Mouse (Mus musculus): ENCODE data around the gene Oas1f. TPM values are rescaled to one million over a fixed set of nuclear protein-coding genes. Genes with fewer than 3 reads are reported as not detected.
"Not testable (repeated sequence)": the region's sequence is repeated elsewhere in the genome, so short reads cannot be mapped to it uniquely, and the experiment has no call there.

Gene Oas1f
- polyA plus RNA-seq, 1 experiment from 2014 or later = 0.53 TPM

DNA sequence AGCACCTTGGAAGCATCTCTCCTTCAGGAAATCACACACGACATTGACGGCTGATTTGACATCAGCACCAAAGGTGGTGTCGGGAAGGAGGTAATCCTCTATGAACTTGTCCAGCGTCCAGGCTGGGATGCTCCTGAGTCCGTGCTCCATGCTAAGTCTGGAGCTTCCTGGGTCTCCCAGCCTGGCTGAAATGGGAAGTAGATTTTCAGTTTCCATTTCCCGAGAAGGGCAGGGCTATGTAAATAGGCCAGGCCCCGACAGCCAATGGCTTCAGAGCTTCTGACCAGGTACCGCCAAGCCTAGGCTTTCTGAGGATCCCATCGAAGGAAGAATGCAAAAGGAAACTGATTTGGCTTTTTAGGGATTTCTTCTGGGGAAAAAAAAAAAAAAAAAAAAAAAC, 40.2 kb downstream of the Oas1f start, which contains the start of gene Oas1g:
TSS of gene Oas1g (minus strand) at position 201 of the 400 bp plus-strand sequence.
- not testable (repeated sequence) for H3K36me3 ChIP-seq (ENCODE audit: control insufficient read depth, insufficient read depth, low read length); H3K4me1 ChIP-seq (ENCODE audit: control insufficient read depth, insufficient read depth, low read length); H3K27me3 ChIP-seq (replicated peaks; ENCODE audit: control insufficient read depth, insufficient read depth, low read length); H3K27ac ChIP-seq (replicated peaks; ENCODE audit: low read depth, low read length); ATAC-seq (ENCODE audit: low read depth); DNase-seq (ENCODE audit: low spot score); H3K4me2 ChIP-seq (ENCODE audit: low read depth, low read length); H3K4me3 ChIP-seq (ENCODE audit: low read depth, low read length); H3K9me3 ChIP-seq (ENCODE audit: control insufficient read depth, low read length); H3K9ac ChIP-seq (ENCODE audit: low read depth, low read length)
- 19% methylated on average over 5 of the region's 9 CpGs for WGBS

DNA sequence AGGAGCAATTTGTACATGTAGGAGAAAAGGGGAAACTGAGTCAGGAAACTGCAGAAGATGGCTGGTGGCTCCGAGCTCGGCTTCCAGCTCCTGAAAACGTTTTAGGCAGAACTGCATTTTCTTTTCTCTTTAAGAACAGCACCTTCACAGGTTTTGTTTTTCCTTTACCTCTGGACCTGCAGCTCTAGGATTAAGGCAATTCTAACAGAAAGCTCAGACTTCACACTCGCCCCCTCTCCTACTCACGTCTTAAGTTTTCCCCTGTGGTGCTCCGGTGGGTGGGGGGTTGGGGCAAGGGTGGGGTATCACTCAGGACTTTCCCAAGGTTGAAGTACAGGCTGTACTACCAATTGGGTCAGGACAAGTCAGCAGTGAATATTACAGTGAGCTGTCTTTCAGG, 40.7 kb downstream of the Oas1f start:
- DNase-seq (ENCODE audit: low spot score) (no peak), ATAC-seq (ENCODE audit: low read depth) (no peak)
- Histone ChIP-seq H3K36me3 (ENCODE audit: control insufficient read depth, insufficient read depth, low read length) (no peaks in the 10 kb centered on the region), H3K4me1 (ENCODE audit: control insufficient read depth, insufficient read depth, low read length) (no peaks in the 10 kb centered on the region), H3K4me2 (ENCODE audit: low read depth, low read length) (no peak overlapping the region), H3K27me3 (replicated peaks; ENCODE audit: control insufficient read depth, insufficient read depth, low read length) (no peaks in the 10 kb centered on the region), H3K27ac (replicated peaks; ENCODE audit: low read depth, low read length) (no peak overlapping the region), H3K4me3 (ENCODE audit: low read depth, low read length) (no peak overlapping the region), H3K9me3 (ENCODE audit: control insufficient read depth, low read length) (no peaks in the 10 kb centered on the region), H3K9ac (ENCODE audit: low read depth, low read length) (no peak overlapping the region)
- 44% methylated on average over 6 of the region's 6 CpGs for WGBS

DNA sequence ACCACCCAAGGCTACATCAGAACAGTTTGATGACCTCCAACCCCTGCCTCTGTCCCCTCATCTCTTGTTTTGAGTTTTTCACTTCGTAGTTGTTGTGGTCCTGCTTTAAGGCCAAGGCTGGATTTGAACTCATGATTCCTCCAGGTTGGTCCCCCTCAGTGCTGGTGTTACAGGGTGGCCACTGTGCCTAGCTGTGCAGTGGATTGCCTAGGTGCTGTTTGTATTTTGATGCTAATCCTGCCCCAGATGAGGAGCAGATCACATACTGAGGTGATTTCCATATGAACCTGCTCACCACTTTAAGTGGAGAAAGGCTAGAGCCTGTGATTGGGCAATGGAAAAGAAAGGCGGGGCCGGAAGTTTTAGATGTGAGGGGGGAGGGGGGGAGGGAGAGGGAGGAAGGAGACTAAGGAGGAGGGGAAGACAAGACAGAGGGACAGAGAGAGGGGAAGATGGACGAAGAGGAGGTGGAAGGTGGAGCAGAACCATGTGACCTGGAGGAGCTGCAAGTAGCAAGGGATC, 41.2 kb downstream of the Oas1f start:
- H3K4me3 ChIP-seq (ENCODE audit: low read depth, low read length); H3K27ac ChIP-seq (replicated peaks; ENCODE audit: low read depth, low read length); H3K9me3 ChIP-seq (ENCODE audit: control insufficient read depth, low read length); H3K9ac ChIP-seq (ENCODE audit: low read depth, low read length); H3K36me3 ChIP-seq (ENCODE audit: control insufficient read depth, insufficient read depth, low read length); H3K4me2 ChIP-seq (ENCODE audit: low read depth, low read length); DNase-seq (ENCODE audit: low spot score); ATAC-seq (ENCODE audit: low read depth); H3K4me1 ChIP-seq (ENCODE audit: control insufficient read depth, insufficient read depth, low read length); H3K27me3 ChIP-seq (replicated peaks; ENCODE audit: control insufficient read depth, insufficient read depth, low read length): not testable (repeated sequence)
- 35% methylated on average over 4 of the region's 4 CpGs for WGBS

DNA sequence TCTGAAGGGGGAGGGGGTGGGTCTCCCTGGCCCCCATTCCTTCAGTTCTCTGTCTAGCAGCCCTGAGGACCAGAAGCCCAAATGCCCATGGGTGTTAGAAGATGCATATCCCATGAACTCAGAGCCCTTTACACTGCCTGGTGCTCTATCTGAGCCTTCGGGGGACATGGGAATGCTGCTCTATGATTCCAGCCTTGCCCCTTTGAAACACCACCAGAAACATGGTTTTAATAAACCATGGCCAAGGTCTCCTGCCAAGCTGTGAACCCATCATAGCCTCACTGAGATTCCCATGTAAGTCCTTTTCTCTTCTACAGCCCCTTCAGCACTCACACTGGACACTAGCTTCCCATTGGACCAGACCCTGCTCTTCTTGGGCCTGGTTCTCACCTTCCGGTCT, 42.9 kb downstream of the Oas1f start:
- DNase-seq (ENCODE audit: low spot score) = no peak

DNA sequence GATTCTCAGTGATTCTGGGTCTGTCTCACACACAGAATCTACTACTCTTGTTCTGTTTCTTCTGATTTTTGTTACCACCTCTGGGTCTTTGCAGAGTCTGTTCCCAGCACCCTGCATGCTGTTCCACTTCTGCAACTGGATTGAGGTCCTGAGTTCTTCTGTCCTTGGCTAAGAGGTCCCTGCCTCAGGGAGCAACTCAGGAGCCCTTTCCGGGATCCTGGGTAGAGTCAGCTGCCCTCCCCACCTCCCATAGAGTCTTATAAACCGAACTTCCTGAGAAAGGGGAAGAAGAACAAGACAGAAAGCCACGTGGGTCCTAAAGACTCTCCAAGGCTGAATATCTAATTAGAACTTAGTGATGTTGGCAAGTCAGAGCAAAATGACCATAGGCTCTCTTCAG, 43.8 kb downstream of the Oas1f start:
- Histone ChIP-seq H3K36me3 (ENCODE audit: control insufficient read depth, insufficient read depth, low read length) (no peaks in the 10 kb centered on the region), H3K9ac (ENCODE audit: low read depth, low read length) (no peak overlapping the region), H3K27ac (replicated peaks; ENCODE audit: low read depth, low read length) (no peak overlapping the region), H3K4me1 (ENCODE audit: control insufficient read depth, insufficient read depth, low read length) (no peaks in the 10 kb centered on the region), H3K9me3 (ENCODE audit: control insufficient read depth, low read length) (no peaks in the 10 kb centered on the region), H3K27me3 (replicated peaks; ENCODE audit: control insufficient read depth, insufficient read depth, low read length) (no peaks in the 10 kb centered on the region), H3K4me3 (ENCODE audit: low read depth, low read length) (no peak overlapping the region), H3K4me2 (ENCODE audit: low read depth, low read length) (no peak overlapping the region)
- ATAC-seq (ENCODE audit: low read depth) (no peak), DNase-seq (ENCODE audit: low spot score) (no peak)
- WGBS = 59% methylated on average over 3 of the region's 3 CpGs

More for the DNA sequence above, 42.9 kb downstream of the Oas1f start:
- H3K27ac ChIP-seq (replicated peaks; ENCODE audit: low read depth, low read length) = no peak overlapping the region
- no peak overlapping the region for H3K4me2 ChIP-seq (ENCODE audit: low read depth, low read length)
- no peak overlapping the region for H3K4me3 ChIP-seq (ENCODE audit: low read depth, low read length)
- no peak for ATAC-seq (ENCODE audit: low read depth)
- no peaks in the 10 kb centered on the region for H3K9me3 ChIP-seq (ENCODE audit: control insufficient read depth, low read length)
- H3K27me3 ChIP-seq (replicated peaks; ENCODE audit: control insufficient read depth, insufficient read depth, low read length) = no peaks in the 10 kb centered on the region
- H3K9ac ChIP-seq (ENCODE audit: low read depth, low read length) = no peak overlapping the region
- no peaks in the 10 kb centered on the region for H3K36me3 ChIP-seq (ENCODE audit: control insufficient read depth, insufficient read depth, low read length)
- 73% methylated on average over 2 of the region's 2 CpGs for WGBS
- no peaks in the 10 kb centered on the region for H3K4me1 ChIP-seq (ENCODE audit: control insufficient read depth, insufficient read depth, low read length)

DNA sequence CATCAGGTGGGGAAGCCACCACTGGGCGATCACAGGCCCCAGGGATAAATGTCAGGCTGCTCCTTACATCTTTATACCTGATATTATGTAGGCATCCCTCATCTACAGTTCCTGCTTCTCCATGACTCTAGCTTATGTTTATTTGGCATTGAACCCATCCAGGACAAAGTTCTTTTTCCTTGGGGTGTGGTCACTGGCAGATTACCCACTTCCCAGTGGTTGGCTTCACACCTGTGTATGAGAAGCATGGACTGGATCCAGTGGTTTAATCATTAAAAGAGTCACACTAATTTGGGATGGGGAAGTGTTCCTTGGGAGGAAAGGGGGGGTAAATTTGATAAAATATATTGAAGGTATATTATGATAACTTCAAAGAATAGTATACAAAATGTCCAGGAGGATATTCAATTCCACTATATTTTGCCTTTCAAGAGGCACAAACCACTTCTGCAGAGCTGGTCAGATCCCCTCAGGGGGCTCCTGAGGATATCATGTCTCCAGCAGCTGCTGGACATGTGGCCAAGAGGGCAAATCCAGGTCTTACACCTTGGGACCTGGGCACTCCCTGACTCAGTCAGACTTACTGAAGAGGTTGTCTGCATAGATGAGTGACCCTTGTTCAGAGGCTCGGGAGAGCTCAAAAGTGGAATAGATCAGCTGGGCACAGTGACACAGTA, 44.5 kb downstream of the Oas1f start:
- not testable (repeated sequence) for H3K9ac ChIP-seq (ENCODE audit: low read depth, low read length); H3K4me2 ChIP-seq (ENCODE audit: low read depth, low read length); H3K27ac ChIP-seq (replicated peaks; ENCODE audit: low read depth, low read length); H3K27me3 ChIP-seq (replicated peaks; ENCODE audit: control insufficient read depth, insufficient read depth, low read length); H3K36me3 ChIP-seq (ENCODE audit: control insufficient read depth, insufficient read depth, low read length); H3K9me3 ChIP-seq (ENCODE audit: control insufficient read depth, low read length); ATAC-seq (ENCODE audit: low read depth); H3K4me1 ChIP-seq (ENCODE audit: control insufficient read depth, insufficient read depth, low read length); H3K4me3 ChIP-seq (ENCODE audit: low read depth, low read length); DNase-seq (ENCODE audit: low spot score)
- 69% methylated on average over 2 of the region's 2 CpGs for WGBS

DNA sequence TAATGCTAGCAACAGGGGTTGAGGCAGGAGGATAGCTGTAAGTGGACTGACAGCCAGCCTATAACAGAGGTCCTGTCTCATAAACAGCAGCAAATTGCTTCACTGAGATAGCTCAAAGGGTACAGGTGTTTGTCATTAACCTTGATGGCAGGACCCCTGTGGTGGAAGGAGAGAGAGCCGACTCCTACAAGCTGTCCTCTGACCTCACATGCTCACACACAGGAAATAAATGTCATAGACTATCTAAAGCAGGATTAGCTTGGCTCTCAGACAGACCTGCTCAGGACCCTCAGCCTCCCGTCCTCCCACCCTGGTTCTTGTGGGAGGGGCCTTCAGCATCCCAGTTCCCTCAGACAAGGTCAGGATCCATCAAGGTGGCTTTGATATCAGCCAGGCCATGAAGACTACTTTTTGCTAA, 45.1 kb downstream of the Oas1f start:
- DNase-seq (ENCODE audit: low spot score) = no peak
- WGBS = 22% methylated on average over 2 of the region's 2 CpGs
- no peak overlapping the region for H3K4me2 ChIP-seq (ENCODE audit: low read depth, low read length)

DNA sequence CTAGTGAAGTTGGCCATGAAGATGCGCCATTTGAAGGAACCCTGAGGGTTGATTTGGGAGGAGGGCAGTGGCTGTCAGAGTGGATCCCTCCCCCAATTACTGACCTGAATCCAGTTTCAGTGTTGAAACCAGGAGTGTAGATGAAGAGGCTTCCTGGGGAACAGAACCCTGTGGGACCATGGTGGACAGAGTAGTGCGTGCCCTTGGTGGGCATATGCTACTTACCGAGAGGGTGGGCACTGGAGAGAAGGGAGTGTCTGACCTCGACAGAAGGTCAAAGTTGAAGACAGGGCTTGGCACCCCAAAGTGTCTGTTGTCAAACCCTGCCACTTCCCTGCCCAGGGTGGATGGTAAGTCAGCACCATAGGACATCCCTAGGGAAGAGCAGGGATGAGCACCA, 46.7 kb downstream of the Oas1f start:
- H3K36me3 ChIP-seq (ENCODE audit: control insufficient read depth, insufficient read depth, low read length); H3K4me1 ChIP-seq (ENCODE audit: control insufficient read depth, insufficient read depth, low read length); H3K27me3 ChIP-seq (replicated peaks; ENCODE audit: control insufficient read depth, insufficient read depth, low read length); H3K4me3 ChIP-seq (ENCODE audit: low read depth, low read length); DNase-seq (ENCODE audit: low spot score); H3K27ac ChIP-seq (replicated peaks; ENCODE audit: low read depth, low read length); H3K9ac ChIP-seq (ENCODE audit: low read depth, low read length); H3K9me3 ChIP-seq (ENCODE audit: control insufficient read depth, low read length); ATAC-seq (ENCODE audit: low read depth); H3K4me2 ChIP-seq (ENCODE audit: low read depth, low read length): not testable (repeated sequence)
- 85% methylated on average over 4 of the region's 4 CpGs for WGBS

More for the DNA sequence above, 45.1 kb downstream of the Oas1f start:
- Histone ChIP-seq H3K9ac (ENCODE audit: low read depth, low read length) (no peak overlapping the region), H3K4me3 (ENCODE audit: low read depth, low read length) (no peak overlapping the region), H3K27ac (replicated peaks; ENCODE audit: low read depth, low read length) (no peak overlapping the region), H3K9me3 (ENCODE audit: control insufficient read depth, low read length) (no peaks in the 10 kb centered on the region), H3K27me3 (replicated peaks; ENCODE audit: control insufficient read depth, insufficient read depth, low read length) (no peaks in the 10 kb centered on the region), H3K4me1 (ENCODE audit: control insufficient read depth, insufficient read depth, low read length) (no peaks in the 10 kb centered on the region), H3K36me3 (ENCODE audit: control insufficient read depth, insufficient read depth, low read length) (no peaks in the 10 kb centered on the region)
- ATAC-seq (ENCODE audit: low read depth) = no peak

DNA sequence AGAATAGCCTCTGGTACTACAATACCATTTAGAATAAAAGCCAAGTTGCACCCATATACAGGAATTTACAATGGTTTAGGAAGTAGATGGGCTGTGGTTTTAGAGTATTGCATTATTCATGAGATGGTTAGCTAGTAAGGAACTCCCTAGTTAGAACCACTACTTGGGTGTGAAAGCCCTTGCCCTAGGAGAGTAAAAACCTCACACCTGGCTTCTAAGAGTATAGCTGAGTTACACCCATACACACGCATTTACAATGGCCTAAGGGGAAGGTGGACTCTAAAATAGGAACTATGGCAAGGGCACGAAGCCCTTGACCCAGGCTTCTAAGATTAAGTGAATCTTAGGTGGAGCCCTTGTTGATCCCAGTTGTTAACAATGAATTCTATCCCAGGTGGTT, 47.5 kb downstream of the Oas1f start:
- H3K4me1 ChIP-seq (ENCODE audit: control insufficient read depth, insufficient read depth, low read length); H3K27ac ChIP-seq (replicated peaks; ENCODE audit: low read depth, low read length); H3K9me3 ChIP-seq (ENCODE audit: control insufficient read depth, low read length); H3K9ac ChIP-seq (ENCODE audit: low read depth, low read length); DNase-seq (ENCODE audit: low spot score); H3K36me3 ChIP-seq (ENCODE audit: control insufficient read depth, insufficient read depth, low read length); ATAC-seq (ENCODE audit: low read depth); H3K27me3 ChIP-seq (replicated peaks; ENCODE audit: control insufficient read depth, insufficient read depth, low read length); H3K4me3 ChIP-seq (ENCODE audit: low read depth, low read length); H3K4me2 ChIP-seq (ENCODE audit: low read depth, low read length): not testable (repeated sequence)
- WGBS = 77% methylated on average over 2 of the region's 2 CpGs

Measured in embryonic facial prominence, embryonic 14.5 days (tissue).